Comparison of ENCODE assay signal across 10 mouse cellular contexts in the genomic region with DNA sequence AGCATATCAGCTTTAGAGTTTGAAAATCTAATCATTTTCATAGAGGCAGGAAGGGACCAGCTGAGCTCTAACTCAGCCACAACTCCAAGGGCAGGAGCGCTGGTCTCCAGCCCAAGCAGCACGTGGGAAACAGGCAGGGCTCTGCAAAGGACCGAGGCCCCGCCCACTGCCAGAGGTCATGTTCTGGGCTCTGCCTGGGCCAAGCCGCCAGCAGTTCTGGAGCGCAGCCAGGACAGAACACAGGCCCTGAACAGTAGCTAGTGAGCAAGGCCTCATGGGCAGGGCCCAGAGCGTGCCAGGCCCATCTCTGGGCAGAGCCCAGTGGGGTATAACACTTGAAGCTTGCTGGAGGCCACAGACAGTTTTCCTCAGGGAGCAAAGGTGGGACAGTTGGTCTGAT.
A peak's percentile ranks its signal among the peaks of the same experiment; 100 is the strongest.
DNase-seq lines count a peak whose midpoint lies in the region; ATAC-seq and TF ChIP-seq lines count a peak whose summit lies in the region.
"Had no signal": no experiment of that assay in that cellular context is flagged by ENCODE, and none has a peak within 500 bp of the region (broad histone marks: within the 10 kb centered on the region; RNA-seq: fewer than 3 reads in every experiment).

No protein-coding gene starts in this region.

- peaks cover 19% of the 10 kb centered on the region; the same call in 1 of the 2 replicates for H3K4me1 ChIP-seq in forebrain, postnatal 0 days (ENCODE audit: insufficient read depth)
- H3K4me1 ChIP-seq in liver, embryonic 12.5 days: peaks cover 32% of the 10 kb centered on the region; the same call in 1 of the 2 replicates
- peaks cover 27% of the 10 kb centered on the region for H3K4me1 ChIP-seq in neural tube, embryonic 14.5 days (ENCODE audit: control insufficient read depth, insufficient read depth, low read length)

- WGBS in forebrain, postnatal 0 days: 21% methylated on average over 7 of the region's 7 CpGs
- 19% methylated on average over 7 of the region's 7 CpGs for WGBS in liver, embryonic 12.5 days (ENCODE audit: insufficient replicate concordance)
- WGBS in neural tube, embryonic 14.5 days: 12% methylated on average over 7 of the region's 7 CpGs

- H3K27me3 ChIP-seq in forebrain, postnatal 0 days (ENCODE audit: insufficient read depth, low read length): no peaks in the 10 kb centered on the region; the same call in none of the 2 replicates
- peaks cover 42% of the 10 kb centered on the region for H3K27me3 ChIP-seq in liver, embryonic 12.5 days (replicated peaks)
- 0 out of 2 replicates have a peak, but pooled peaks cover 6% of the 10 kb centered on the region for H3K27me3 ChIP-seq in neural tube, embryonic 14.5 days (ENCODE audit: control insufficient read depth, insufficient read depth, low read length)
- H3K27me3 ChIP-seq: CH12.LX had no signal

- no peak overlapping the region for H3K4me3 ChIP-seq in forebrain, postnatal 0 days (ENCODE audit: low read depth, low read length)
- H3K4me3 ChIP-seq in liver, embryonic 12.5 days: no peak overlapping the region
- H3K4me3 ChIP-seq in neural tube, embryonic 14.5 days (ENCODE audit: low read depth, low read length): no peak overlapping the region
- H3K4me3 ChIP-seq: limb, embryonic 15.5 days had no signal

- TF ChIP-seq CTCF in forebrain, postnatal 0 days (IDR thresholded peaks at IDR 0.05; ENCODE audit: low read depth): no peak

- DNase-seq in thymus, adult 18-20 months: peak; percentile 13 to 17
- DNase-seq in thymus, postnatal 14 days: no peak
- DNase-seq in forebrain, postnatal 0 days: peak; percentile 70
- peak; percentile 97 for DNase-seq in heart, postnatal 10 days
- DNase-seq in kidney, postnatal 4 days: peak; percentile 88 to 94
- peak; percentile 75 for DNase-seq in urinary bladder, postnatal 25 days (ENCODE audit: low spot score)

- H3K9me3 ChIP-seq in forebrain, postnatal 0 days (ENCODE audit: low read length): no peaks in the 10 kb centered on the region
- H3K9me3 ChIP-seq in liver, embryonic 12.5 days (replicated peaks): no peaks in the 10 kb centered on the region
- no peaks in the 10 kb centered on the region for H3K9me3 ChIP-seq in neural tube, embryonic 14.5 days (ENCODE audit: control insufficient read depth, low read length)
- H3K9me3 ChIP-seq: limb, embryonic 15.5 days had no signal

- peak; percentile 47 for ATAC-seq in forebrain, postnatal 0 days
- ATAC-seq in liver, embryonic 12.5 days: peak; percentile 66
- peak; percentile 74 for ATAC-seq in neural tube, embryonic 14.5 days (ENCODE audit: low read depth)

- H3K36me3 ChIP-seq in forebrain, postnatal 0 days (ENCODE audit: insufficient read depth): no peaks in the 10 kb centered on the region
- no peaks in the 10 kb centered on the region for H3K36me3 ChIP-seq in liver, embryonic 12.5 days
- H3K36me3 ChIP-seq in neural tube, embryonic 14.5 days (ENCODE audit: control insufficient read depth, insufficient read depth, low read length): no peaks in the 10 kb centered on the region
- H3K36me3 ChIP-seq: limb, embryonic 15.5 days had no signal

- intact Hi-C loops in heart, postnatal 10 days (cut with DNase I): loop anchor here (5.0 kb wide), 1 partner anchor 140 kb away; a partner anchor contains a TSS

- H3K4me2 ChIP-seq in forebrain, postnatal 0 days (ENCODE audit: low read depth): no peak overlapping the region
- no peak overlapping the region for H3K4me2 ChIP-seq in liver, embryonic 12.5 days
- no peak overlapping the region for H3K4me2 ChIP-seq in neural tube, embryonic 14.5 days (ENCODE audit: low read depth, low read length)
- H3K4me2 ChIP-seq: limb, embryonic 15.5 days had no signal

- H3K9ac ChIP-seq in forebrain, postnatal 0 days: no peak overlapping the region
- H3K9ac ChIP-seq in liver, embryonic 12.5 days: no peak overlapping the region
- no peak overlapping the region for H3K9ac ChIP-seq in neural tube, embryonic 14.5 days (replicated peaks; ENCODE audit: low read depth, low read length)
- H3K9ac ChIP-seq: limb, embryonic 15.5 days had no signal

- no peak overlapping the region for H3K27ac ChIP-seq in forebrain, postnatal 0 days (ENCODE audit: low read depth, low read length)
- no peak overlapping the region for H3K27ac ChIP-seq in liver, embryonic 12.5 days
- H3K27ac ChIP-seq in neural tube, embryonic 14.5 days (ENCODE audit: low read depth, low read length): no peak overlapping the region
- H3K27ac ChIP-seq: limb, embryonic 15.5 days had no signal
